Mouse (Mus musculus): Measurements from ENCODE around the gene Crip1. TPM values are rescaled to one million over a fixed set of nuclear protein-coding genes. Genes with fewer than 3 reads are reported as not detected.

Crip1 gene
- polyA plus RNA-seq, 1 experiment from 2014 or later: 181 TPM

- Histone ChIP-seq H3K36me3 (replicated peaks; ENCODE audit: insufficient read depth, low read length) (peaks cover 30% of the 10 kb centered on the region), H3K4me3 (ENCODE audit: low read depth, low read length) (peak overlapping the region; percentile 50; the same call in 1 of the 2 replicates), H3K9me3 (ENCODE audit: low read length) (no peaks in the 10 kb centered on the region), H3K9ac (replicated peaks) (no peak overlapping the region), H3K4me1 (ENCODE audit: insufficient read depth) (peaks cover 29% of the 10 kb centered on the region), H3K4me2 (ENCODE audit: low read depth, low read length) (peak overlapping the region; percentile 87), H3K27me3 (ENCODE audit: insufficient read depth, low read length) (peaks cover 31% of the 10 kb centered on the region), H3K27ac (ENCODE audit: low read depth) (no peak overlapping the region)
- ATAC-seq (no peak), DNase-seq (no peak)
- WGBS (ENCODE audit: insufficient replicate concordance): 57% methylated on average over 11 of the region's 11 CpGs
- TF ChIP-seq EP300 (IDR thresholded peaks at IDR 0.05; ENCODE audit: low read depth) (no peak), CTCF (IDR thresholded peaks at IDR 0.05; ENCODE audit: low read depth) (no peak)
Measured at GRCm38 (mm10) chr12:113138901-113139864, 6.9 kb upstream of the Crip1 start.

GRCm38 (mm10) chr12:113139908-113140615 lies 6.1 kb upstream of the Crip1 start, which contains the start of gene Crip2:
Gene Crip2 (plus strand): TSS chr12:113140236.
- H3K9me3 ChIP-seq (ENCODE audit: low read length): no peaks in the 10 kb centered on the region
- peak; percentile 46; the same call in 1 of the 2 replicates for TF ChIP-seq CTCF (IDR thresholded peaks at IDR 0.05; ENCODE audit: low read depth)
- TF ChIP-seq EP300 (IDR thresholded peaks at IDR 0.05; ENCODE audit: low read depth): no peak
- peak within 1 kb of the TSS; percentile 74 for H3K27ac ChIP-seq (ENCODE audit: low read depth)
- peak within 1 kb of the TSS; percentile 87 for H3K4me2 ChIP-seq (ENCODE audit: low read depth, low read length)
- H3K9ac ChIP-seq (replicated peaks): peak within 1 kb of the TSS; percentile 56
- peak; percentile 88 for DNase-seq
- H3K4me1 ChIP-seq (ENCODE audit: insufficient read depth): peaks cover 29% of the 10 kb centered on the region
- under 1% methylated on average over 56 of the region's 68 CpGs for WGBS (ENCODE audit: insufficient replicate concordance)
- H3K36me3 ChIP-seq (replicated peaks; ENCODE audit: insufficient read depth, low read length): peaks cover 24% of the 10 kb centered on the region
- H3K27me3 ChIP-seq (ENCODE audit: insufficient read depth, low read length): peaks cover 31% of the 10 kb centered on the region
- H3K4me3 ChIP-seq (ENCODE audit: low read depth, low read length): peak within 1 kb of the TSS; percentile 50
- peak; percentile 87 for ATAC-seq

GRCm38 (mm10) chr12:113140616-113141411 lies 5.3 kb upstream of the Crip1 start:
- Histone ChIP-seq H3K27ac (ENCODE audit: low read depth) (peak overlapping the region; percentile 74), H3K4me3 (ENCODE audit: low read depth, low read length) (peak overlapping the region; percentile 50), H3K27me3 (ENCODE audit: insufficient read depth, low read length) (peaks cover 31% of the 10 kb centered on the region), H3K4me2 (ENCODE audit: low read depth, low read length) (peak overlapping the region; percentile 87), H3K4me1 (ENCODE audit: insufficient read depth) (peaks cover 29% of the 10 kb centered on the region), H3K9me3 (ENCODE audit: low read length) (no peaks in the 10 kb centered on the region), H3K9ac (replicated peaks) (peak overlapping the region; percentile 56), H3K36me3 (replicated peaks; ENCODE audit: insufficient read depth, low read length) (peaks cover 17% of the 10 kb centered on the region)
- WGBS (ENCODE audit: insufficient replicate concordance): 2% methylated on average over 49 of the region's 49 CpGs
- ATAC-seq: peak; percentile 52
- TF ChIP-seq CTCF (IDR thresholded peaks at IDR 0.05; ENCODE audit: low read depth) (no peak), EP300 (IDR thresholded peaks at IDR 0.05; ENCODE audit: low read depth) (no peak)
- DNase-seq: peak; percentile 62

- ATAC-seq (peak; percentile 12; the same call in 1 of the 2 replicates), DNase-seq (peak; percentile 59)
- Histone ChIP-seq H3K4me1 (ENCODE audit: insufficient read depth) (peaks cover 34% of the 10 kb centered on the region), H3K9me3 (ENCODE audit: low read length) (no peaks in the 10 kb centered on the region), H3K4me2 (ENCODE audit: low read depth, low read length) (peak overlapping the region; percentile 87), H3K27ac (ENCODE audit: low read depth) (peak overlapping the region; percentile 74), H3K4me3 (ENCODE audit: low read depth, low read length) (peak overlapping the region; percentile 50), H3K27me3 (ENCODE audit: insufficient read depth, low read length) (peaks cover 32% of the 10 kb centered on the region), H3K36me3 (replicated peaks; ENCODE audit: insufficient read depth, low read length) (peaks cover 10% of the 10 kb centered on the region), H3K9ac (replicated peaks) (peak overlapping the region; percentile 56)
- 23% methylated on average over 8 of the region's 8 CpGs for WGBS (ENCODE audit: insufficient replicate concordance)
- no peak for TF ChIP-seq CTCF (IDR thresholded peaks at IDR 0.05; ENCODE audit: low read depth)
- no peak for TF ChIP-seq EP300 (IDR thresholded peaks at IDR 0.05; ENCODE audit: low read depth)
Measured at GRCm38 (mm10) chr12:113141531-113141973, 4.6 kb upstream of the Crip1 start.

GRCm38 (mm10) chr12:113142021-113142975 lies 3.8 kb upstream of the Crip1 start:
- ATAC-seq: no peak
- H3K4me2 ChIP-seq (ENCODE audit: low read depth, low read length): peak overlapping the region; percentile 87
- H3K36me3 ChIP-seq (replicated peaks; ENCODE audit: insufficient read depth, low read length): 0 out of 2 replicates have a peak, but pooled peaks cover 3% of the 10 kb centered on the region
- no peaks in the 10 kb centered on the region for H3K9me3 ChIP-seq (ENCODE audit: low read length)
- H3K27ac ChIP-seq (ENCODE audit: low read depth): peak overlapping the region; percentile 74
- H3K4me1 ChIP-seq (ENCODE audit: insufficient read depth): peaks cover 40% of the 10 kb centered on the region
- WGBS (ENCODE audit: insufficient replicate concordance): 28% methylated on average over 14 of the region's 15 CpGs
- H3K9ac ChIP-seq (replicated peaks): peak overlapping the region; percentile 56
- peak; percentile 52 for DNase-seq
- TF ChIP-seq CTCF (IDR thresholded peaks at IDR 0.05; ENCODE audit: low read depth): no peak
- no peak for TF ChIP-seq EP300 (IDR thresholded peaks at IDR 0.05; ENCODE audit: low read depth)
- H3K27me3 ChIP-seq (ENCODE audit: insufficient read depth, low read length): peaks cover 34% of the 10 kb centered on the region
- H3K4me3 ChIP-seq (ENCODE audit: low read depth, low read length): peak overlapping the region; percentile 50; the same call in 1 of the 2 replicates
